Mouse (Mus musculus): Measurements from ENCODE around the gene Fndc3b.
A peak's percentile ranks its signal among the peaks of the same experiment; 100 is the strongest.

Gene Fndc3b

GRCm38 (mm10) chr3:27710648-27711428 lies at the start of gene Fndc3b:
Gene Fndc3b (minus strand): TSS chr3:27711307.
- peak; percentile 87 for DNase-seq (ENCODE audit: low read depth, low spot score)

GRCm38 (mm10) chr3:27760278-27760677 lies 49.2 kb upstream of the Fndc3b start:
- no peak for DNase-seq (ENCODE audit: low read depth, low spot score)

GRCm38 (mm10) chr3:27758976-27759375 lies 47.9 kb upstream of the Fndc3b start:
- no peak for DNase-seq (ENCODE audit: low read depth, low spot score)

GRCm38 (mm10) chr3:27751657-27752056 lies 40.5 kb upstream of the Fndc3b start:
- no peak for DNase-seq (ENCODE audit: low read depth, low spot score)

- DNase-seq (ENCODE audit: low read depth, low spot score), result no peak
These were observed 40.0 kb upstream of the Fndc3b start for GRCm38 (mm10) chr3:27751156-27751555.

GRCm38 (mm10) chr3:27745651-27746050 lies 34.5 kb upstream of the Fndc3b start:
- DNase-seq (ENCODE audit: low read depth, low spot score), result no peak

- DNase-seq (ENCODE audit: low read depth, low spot score), result no peak
These were observed 33.6 kb upstream of the Fndc3b start for GRCm38 (mm10) chr3:27744754-27745153.

- no peak for DNase-seq (ENCODE audit: low read depth, low spot score)
These were observed 32.4 kb upstream of the Fndc3b start for GRCm38 (mm10) chr3:27743271-27744145.

- no peak for DNase-seq (ENCODE audit: low read depth, low spot score)
These were observed 31.0 kb upstream of the Fndc3b start for GRCm38 (mm10) chr3:27742124-27742523.

- no peak for DNase-seq (ENCODE audit: low read depth, low spot score)
These were observed 29.0 kb upstream of the Fndc3b start for GRCm38 (mm10) chr3:27740136-27740535.

- no peak for DNase-seq (ENCODE audit: low read depth, low spot score)
These were observed 25.1 kb upstream of the Fndc3b start for GRCm38 (mm10) chr3:27736180-27736579.

- no peak for DNase-seq (ENCODE audit: low read depth, low spot score)
These were observed 24.0 kb upstream of the Fndc3b start for GRCm38 (mm10) chr3:27735113-27735512.

- DNase-seq (ENCODE audit: low read depth, low spot score), result no peak
These were observed 18.0 kb upstream of the Fndc3b start for GRCm38 (mm10) chr3:27728798-27729782.

GRCm38 (mm10) chr3:27728176-27728575 lies 17.1 kb upstream of the Fndc3b start:
- no peak for DNase-seq (ENCODE audit: low read depth, low spot score)

GRCm38 (mm10) chr3:27725752-27726151 lies 14.6 kb upstream of the Fndc3b start:
- DNase-seq (ENCODE audit: low read depth, low spot score), result no peak

GRCm38 (mm10) chr3:27724208-27724607 lies 13.1 kb upstream of the Fndc3b start:
- DNase-seq (ENCODE audit: low read depth, low spot score), result no peak

GRCm38 (mm10) chr3:27718829-27719365 lies 7.8 kb upstream of the Fndc3b start:
- DNase-seq (ENCODE audit: low read depth, low spot score), result no peak

- DNase-seq (ENCODE audit: low read depth, low spot score), result no peak
These were observed 2.9 kb upstream of the Fndc3b start for GRCm38 (mm10) chr3:27713971-27714370.

- DNase-seq (ENCODE audit: low read depth, low spot score), result no peak
These were observed 1.3 kb upstream of the Fndc3b start for GRCm38 (mm10) chr3:27712421-27712820.

- DNase-seq (ENCODE audit: low read depth, low spot score), result no peak
These were observed 1.0 kb downstream of the Fndc3b start for GRCm38 (mm10) chr3:27709906-27710647.
